Mouse (Mus musculus) skeletal muscle tissue, postnatal 0 days (tissue): ENCODE measurements around the gene Olfr476. TPM values are rescaled to one million over a fixed set of nuclear protein-coding genes. Genes with fewer than 3 reads are reported as not detected.

Experiments used
- polyA plus RNA-seq: library from polyadenylated mRNA; unstranded; fragments of >200 nt; fragmentation: Nextera tagmentation; extraction: Ambion mirVana; gene quantifications from 2 replicates; pipeline ENCODE4 v1.2.1, GENCODE M21; 2015

Gene Olfr476
- not detected in 2 replicates for polyA plus RNA-seq

DNA sequence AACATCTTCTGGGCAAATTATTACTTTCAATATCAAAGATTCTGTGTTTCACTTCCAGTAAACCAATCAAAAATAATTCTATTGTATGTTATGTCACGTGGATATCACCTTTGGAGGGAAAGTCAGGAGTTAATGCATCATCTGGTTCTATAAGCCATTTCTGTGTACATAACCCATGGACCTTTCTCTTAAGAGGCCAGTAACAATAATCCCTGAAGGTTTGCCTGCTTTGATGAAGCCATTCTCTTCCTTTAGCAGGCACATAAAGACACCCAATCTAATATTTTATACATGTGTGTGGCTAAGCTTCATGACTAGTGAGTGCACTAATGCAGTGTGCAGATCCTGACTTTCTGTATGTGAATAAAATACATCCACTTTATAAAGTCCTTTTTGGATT lies at the start of gene Olfr476:
Gene Olfr476, plus strand, starts transcription at position 301 of the 400 bp plus-strand sequence.

DNA sequence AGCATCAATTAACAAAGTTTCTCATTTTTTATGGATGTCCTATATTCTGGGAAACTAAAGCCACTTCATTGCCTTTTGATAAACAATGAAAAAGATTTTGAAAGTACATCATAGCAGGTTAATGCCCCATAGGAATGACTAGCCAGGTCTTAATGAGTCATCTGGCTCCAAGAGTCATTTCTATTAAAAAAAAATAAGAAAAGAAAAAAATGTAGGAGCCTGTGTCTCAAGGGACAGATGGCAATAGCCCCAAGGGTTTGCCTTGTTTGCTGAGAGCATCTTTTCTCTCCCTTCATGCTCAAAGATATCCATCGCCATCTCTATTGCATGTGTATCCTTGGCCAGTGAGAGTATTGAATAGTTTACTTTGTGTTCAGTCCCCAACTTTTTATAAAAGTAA lies 34.5 kb upstream of the Olfr476 start, which contains the start of gene Olfr473:
Gene Olfr473, plus strand, starts transcription at position 301 of the 400 bp plus-strand sequence.

GRCm38 (mm10) chr7:107954343-107954742 lies 10.3 kb upstream of the Olfr476 start, which contains the start of gene Olfr474:
Gene Olfr474, plus strand, starts transcription at chr7:107954643.

GRCm38 (mm10) chr7:107986393-107986792 lies 21.8 kb downstream of the Olfr476 start, which contains the start of gene Olfr477:
Gene Olfr477, plus strand, starts transcription at chr7:107986693.

Other genes starting within 250 kb of the Olfr476 start
- gene Cyb5r2, start 206.8 kb upstream of the Olfr476 start, polyA plus RNA-seq = 0.54 and 0.94 TPM in 2 replicates
- gene Ovch2, start 163.6 kb upstream of the Olfr476 start, polyA plus RNA-seq = not detected in 2 replicates
- gene Olfr467, start 152.5 kb upstream of the Olfr476 start, polyA plus RNA-seq = not detected in 2 replicates
- not detected in 2 replicates for gene Olfr469, start 139.3 kb upstream of the Olfr476 start, polyA plus RNA-seq
- not detected in 2 replicates for gene Olfr470, start 117.3 kb upstream of the Olfr476 start, polyA plus RNA-seq
- gene Olfr472, start 66.9 kb upstream of the Olfr476 start, polyA plus RNA-seq = not detected in 2 replicates
- gene Olfr473, start 34.4 kb upstream of the Olfr476 start, polyA plus RNA-seq = not detected in 2 replicates
- not detected in 2 replicates for gene Olfr474, start 10.2 kb upstream of the Olfr476 start, polyA plus RNA-seq
- not detected in 2 replicates for gene Olfr477, start 21.9 kb downstream of the Olfr476 start, polyA plus RNA-seq
- not detected in 2 replicates for gene Olfr478, start 69.2 kb downstream of the Olfr476 start, polyA plus RNA-seq
- not detected in 2 replicates for gene Olfr479, start 85.9 kb downstream of the Olfr476 start, polyA plus RNA-seq
- gene Olfr480, start 102.5 kb downstream of the Olfr476 start, polyA plus RNA-seq = not detected in 2 replicates
- not detected in 2 replicates for gene Olfr481, start 115.1 kb downstream of the Olfr476 start, polyA plus RNA-seq
- gene Olfr482, start 132.8 kb downstream of the Olfr476 start, polyA plus RNA-seq = not detected in 2 replicates
- not detected in 2 replicates for gene Olfr483, start 136.0 kb downstream of the Olfr476 start, polyA plus RNA-seq
- not detected in 2 replicates for gene Olfr484, start 162.6 kb downstream of the Olfr476 start, polyA plus RNA-seq
- gene Olfr485, start 195.1 kb downstream of the Olfr476 start, polyA plus RNA-seq = not detected in 2 replicates
- not detected in 2 replicates for gene Olfr486, start 207.9 kb downstream of the Olfr476 start, polyA plus RNA-seq
- not detected in 2 replicates for gene Olfr487, start 249.8 kb downstream of the Olfr476 start, polyA plus RNA-seq